Mouse (Mus musculus): Measurements from ENCODE around the gene Fdxacb1. TPM values are rescaled to one million over a fixed set of nuclear protein-coding genes. Genes with fewer than 3 reads are reported as not detected.

Gene Fdxacb1
- 11.8 and 12.5 TPM in 2 replicates for polyA plus RNA-seq (2014; fragmentation: Nextera tagmentation; extraction: Ambion mirVana)

DNA sequence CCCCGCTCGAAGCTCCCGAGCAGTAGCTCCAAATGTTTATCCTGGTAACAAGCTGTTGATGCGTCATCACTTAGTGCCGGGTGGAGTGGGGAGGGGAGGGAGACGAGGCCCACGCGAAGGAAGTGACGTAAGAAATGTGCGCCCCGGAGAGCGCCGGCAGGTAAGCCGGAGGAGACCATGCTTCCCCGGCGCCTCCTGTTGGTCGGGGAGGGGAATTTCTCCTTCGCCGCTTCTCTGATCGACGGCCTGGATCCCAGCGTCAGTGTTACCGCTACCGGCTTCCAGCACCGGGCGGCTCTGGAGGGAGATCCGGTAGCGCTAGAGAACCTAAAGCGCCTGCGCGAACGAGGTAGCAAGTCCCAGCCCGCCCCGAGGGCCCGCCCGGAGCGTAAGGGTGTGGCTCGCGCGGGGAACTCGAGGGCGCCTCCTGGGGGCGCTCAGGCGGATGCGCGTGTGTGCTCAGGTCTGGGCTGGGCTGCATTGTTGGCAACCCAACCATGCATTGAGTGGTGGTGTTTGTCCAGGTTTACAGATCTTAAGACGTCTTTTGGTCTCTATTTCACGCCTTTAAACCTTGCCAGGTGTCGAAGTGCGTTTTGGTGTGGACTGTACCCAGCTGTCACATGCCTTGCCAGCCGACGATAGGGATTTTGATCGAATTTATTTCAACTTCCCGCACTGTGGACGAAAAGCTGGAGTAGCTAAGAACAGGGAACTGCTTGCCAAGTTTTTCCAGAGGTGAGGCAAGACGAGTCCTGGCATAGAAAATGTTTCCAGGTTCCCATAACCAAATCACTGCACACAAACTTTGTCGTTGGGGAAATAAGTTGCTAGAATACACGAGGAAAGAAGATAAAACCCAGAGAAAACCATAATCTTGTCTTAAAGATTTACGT, at the start of gene Fdxacb1:
TSS of gene Fdxacb1 (plus strand) at position 130 of the 896 bp plus-strand sequence.
- WGBS, result 5% methylated on average over 59 of the region's 59 CpGs
- Histone ChIP-seq H3K9me3 (ENCODE audit: control insufficient read depth, low read length) (no peaks in the 10 kb centered on the region), H3K36me3 (ENCODE audit: control insufficient read depth, insufficient read depth, low read length) (no peaks in the 10 kb centered on the region), H3K9ac (ENCODE audit: low read length) (peak within 1 kb of the TSS; percentile 71), H3K4me2 (ENCODE audit: low read depth, severe bottlenecking) (peak within 1 kb of the TSS; percentile 83), H3K27me3 (ENCODE audit: control insufficient read depth, insufficient read depth, low read length) (no peaks in the 10 kb centered on the region), H3K27ac (replicated peaks; ENCODE audit: low read depth, low read length) (peak within 1 kb of the TSS; percentile 80), H3K4me1 (ENCODE audit: control insufficient read depth, insufficient read depth, low read length) (0 out of 2 replicates have a peak, but pooled peaks cover 2% of the 10 kb centered on the region), H3K4me3 (ENCODE audit: low read depth, low read length) (peak within 1 kb of the TSS; percentile 60)
- ATAC-seq (ENCODE audit: insufficient number of reproducible peaks, low FRiP score, low TSS enrichment, low read depth) (peak; percentile 97), DNase-seq (ENCODE audit: low spot score) (peak; percentile 99)

DNA sequence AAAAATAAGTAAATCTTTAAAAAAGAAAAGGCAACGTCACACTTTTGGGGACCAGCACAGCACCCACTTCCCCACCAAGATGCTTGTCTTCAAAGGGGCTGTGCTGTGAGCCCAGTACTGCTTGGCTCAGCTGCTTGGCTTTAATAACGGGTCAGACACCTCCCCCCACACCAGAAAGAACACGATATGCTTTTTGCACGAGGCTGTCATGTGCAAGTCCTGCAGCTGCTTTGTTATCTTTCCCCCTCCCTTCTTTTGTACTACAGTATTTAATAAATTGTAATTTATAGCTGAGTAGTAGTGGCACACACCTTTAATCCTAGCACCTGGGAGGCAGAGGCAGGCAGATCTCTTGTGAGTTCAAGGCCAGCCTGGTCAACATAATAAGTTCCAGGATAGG, 49.2 kb upstream of the Fdxacb1 start:
- WGBS, result 82% methylated on average over 4 of the region's 4 CpGs
- no peak for ATAC-seq (ENCODE audit: insufficient number of reproducible peaks, low FRiP score, low TSS enrichment, low read depth)
- Histone ChIP-seq H3K4me1 (ENCODE audit: control insufficient read depth, insufficient read depth, low read length) (peaks cover 12% of the 10 kb centered on the region; the same call in 1 of the 2 replicates), H3K36me3 (ENCODE audit: control insufficient read depth, insufficient read depth, low read length) (no peaks in the 10 kb centered on the region; the same call in 1 of the 2 replicates), H3K27me3 (ENCODE audit: control insufficient read depth, insufficient read depth, low read length) (no peaks in the 10 kb centered on the region), H3K27ac (replicated peaks; ENCODE audit: low read depth, low read length) (no peak overlapping the region), H3K4me3 (ENCODE audit: low read depth, low read length) (no peak overlapping the region), H3K9ac (ENCODE audit: low read length) (no peak overlapping the region), H3K9me3 (ENCODE audit: control insufficient read depth, low read length) (no peaks in the 10 kb centered on the region), H3K4me2 (ENCODE audit: low read depth, severe bottlenecking) (no peak overlapping the region)
- no peak for DNase-seq (ENCODE audit: low spot score)

DNA sequence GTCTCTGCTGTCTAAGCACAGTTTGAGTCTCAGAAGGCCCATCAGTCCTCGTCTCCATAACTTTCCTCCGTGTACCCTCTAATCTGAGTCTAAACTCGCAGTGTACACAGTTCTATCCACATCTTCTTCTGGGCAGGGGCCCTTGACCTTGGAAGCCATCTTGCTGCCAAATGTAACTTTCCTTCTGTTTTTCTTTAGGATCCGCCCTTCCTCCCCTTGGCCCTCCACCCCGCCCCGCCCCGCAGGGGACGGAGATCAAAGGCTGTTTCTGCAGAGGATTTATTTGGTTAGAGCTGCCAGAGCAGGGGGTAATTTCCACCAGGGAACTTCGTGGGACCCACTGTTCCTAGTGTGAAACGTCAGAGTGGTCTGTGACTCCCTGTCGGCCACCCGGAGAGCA, 47.0 kb upstream of the Fdxacb1 start:
- no peak overlapping the region for H3K4me3 ChIP-seq (ENCODE audit: low read depth, low read length)
- peak; percentile 46 for DNase-seq (ENCODE audit: low spot score)
- no peak overlapping the region for H3K27ac ChIP-seq (replicated peaks; ENCODE audit: low read depth, low read length)
- no peak overlapping the region for H3K4me2 ChIP-seq (ENCODE audit: low read depth, severe bottlenecking)
- H3K9ac ChIP-seq (ENCODE audit: low read length), result no peak overlapping the region
- peaks cover 20% of the 10 kb centered on the region for H3K4me1 ChIP-seq (ENCODE audit: control insufficient read depth, insufficient read depth, low read length)
- no peaks in the 10 kb centered on the region for H3K9me3 ChIP-seq (ENCODE audit: control insufficient read depth, low read length)
- no peaks in the 10 kb centered on the region for H3K27me3 ChIP-seq (ENCODE audit: control insufficient read depth, insufficient read depth, low read length)
- 18% methylated on average over 12 of the region's 12 CpGs for whole genome bisulfite sequencing
- no peak for ATAC-seq (ENCODE audit: insufficient number of reproducible peaks, low FRiP score, low TSS enrichment, low read depth)
- no peaks in the 10 kb centered on the region; the same call in 1 of the 2 replicates for H3K36me3 ChIP-seq (ENCODE audit: control insufficient read depth, insufficient read depth, low read length)

DNA sequence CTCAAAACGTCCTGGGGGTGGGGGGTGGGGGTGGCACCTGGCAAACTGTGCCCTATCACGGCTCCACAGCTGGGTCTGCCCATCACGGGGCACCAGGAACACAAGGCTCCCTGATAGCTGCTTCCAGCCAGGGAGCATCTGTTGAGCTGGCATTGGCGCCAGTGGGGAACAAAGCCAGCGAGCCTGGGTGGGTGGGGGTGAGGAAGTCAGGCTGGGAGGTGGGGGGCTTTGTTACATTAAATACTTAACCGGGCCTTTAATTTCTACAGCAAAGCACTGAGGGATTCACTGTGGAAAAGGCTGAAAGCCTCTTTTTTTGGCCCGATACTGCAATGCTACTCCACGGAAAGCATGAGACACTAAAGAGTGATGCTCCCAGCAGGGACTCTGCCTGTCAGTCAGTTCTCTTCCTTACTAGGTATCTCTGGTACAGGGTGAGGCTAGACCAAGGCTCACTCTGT, 45.6 kb upstream of the Fdxacb1 start:
- no peak for ATAC-seq (ENCODE audit: insufficient number of reproducible peaks, low FRiP score, low TSS enrichment, low read depth)
- no peaks in the 10 kb centered on the region for H3K27me3 ChIP-seq (ENCODE audit: control insufficient read depth, insufficient read depth, low read length)
- H3K4me3 ChIP-seq (ENCODE audit: low read depth, low read length), result no peak overlapping the region
- no peaks in the 10 kb centered on the region; the same call in 1 of the 2 replicates for H3K36me3 ChIP-seq (ENCODE audit: control insufficient read depth, insufficient read depth, low read length)
- no peak overlapping the region for H3K4me2 ChIP-seq (ENCODE audit: low read depth, severe bottlenecking)
- no peaks in the 10 kb centered on the region for H3K9me3 ChIP-seq (ENCODE audit: control insufficient read depth, low read length)
- DNase-seq (ENCODE audit: low spot score), result no peak
- H3K4me1 ChIP-seq (ENCODE audit: control insufficient read depth, insufficient read depth, low read length), result peaks cover 21% of the 10 kb centered on the region
- H3K27ac ChIP-seq (replicated peaks; ENCODE audit: low read depth, low read length), result no peak overlapping the region
- WGBS, result 48% methylated on average over 8 of the region's 8 CpGs
- no peak overlapping the region for H3K9ac ChIP-seq (ENCODE audit: low read length)

DNA sequence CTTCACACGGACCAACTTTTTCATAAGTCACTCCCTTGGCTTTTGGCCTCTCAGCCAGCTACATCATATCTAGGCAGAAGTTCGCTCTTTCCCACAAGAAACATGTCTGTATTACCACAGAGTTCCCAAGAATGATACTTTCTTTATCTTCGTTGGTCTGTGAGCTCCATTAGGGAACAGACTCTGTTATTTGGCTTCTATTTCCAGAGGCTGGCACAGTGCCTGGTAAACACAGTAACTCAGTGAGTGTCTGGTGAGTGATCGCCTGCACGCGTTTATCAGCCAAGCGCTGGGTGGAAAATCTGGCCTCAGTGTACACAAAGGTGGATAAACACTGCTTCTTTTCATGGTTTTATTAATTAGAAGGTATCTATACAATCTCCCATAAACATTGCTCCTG, 44.6 kb upstream of the Fdxacb1 start:
- DNase-seq (ENCODE audit: low spot score) (no peak), ATAC-seq (ENCODE audit: insufficient number of reproducible peaks, low FRiP score, low TSS enrichment, low read depth) (no peak)
- no peaks in the 10 kb centered on the region for H3K27me3 ChIP-seq (ENCODE audit: control insufficient read depth, insufficient read depth, low read length)
- no peak overlapping the region for H3K27ac ChIP-seq (replicated peaks; ENCODE audit: low read depth, low read length)
- H3K9me3 ChIP-seq (ENCODE audit: control insufficient read depth, low read length), result no peaks in the 10 kb centered on the region
- 77% methylated on average over 7 of the region's 7 CpGs for WGBS
- no peak overlapping the region for H3K4me2 ChIP-seq (ENCODE audit: low read depth, severe bottlenecking)
- H3K36me3 ChIP-seq (ENCODE audit: control insufficient read depth, insufficient read depth, low read length), result no peaks in the 10 kb centered on the region; the same call in 1 of the 2 replicates
- H3K4me3 ChIP-seq (ENCODE audit: low read depth, low read length), result no peak overlapping the region
- no peak overlapping the region for H3K9ac ChIP-seq (ENCODE audit: low read length)
- H3K4me1 ChIP-seq (ENCODE audit: control insufficient read depth, insufficient read depth, low read length), result peaks cover 22% of the 10 kb centered on the region

DNA sequence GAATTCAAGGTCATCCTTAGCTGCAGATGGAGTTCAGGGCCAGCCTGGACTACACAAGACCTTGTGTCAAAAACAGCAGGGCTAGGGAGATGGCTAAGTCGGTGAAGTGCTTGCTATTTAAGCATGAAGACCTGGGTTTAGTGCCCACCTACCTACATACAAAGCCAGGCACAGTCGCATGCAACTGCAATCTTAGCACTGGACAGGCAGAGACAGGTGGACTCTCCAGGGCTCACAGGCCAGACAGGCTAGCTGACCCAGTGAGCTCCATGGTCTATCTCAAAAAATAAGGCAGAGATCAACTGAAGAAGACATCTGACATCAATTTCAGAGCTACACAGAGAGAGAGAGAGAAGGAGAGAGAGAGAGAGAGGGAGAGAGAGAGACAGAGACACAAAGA, 43.9 kb upstream of the Fdxacb1 start:
- ATAC-seq (ENCODE audit: insufficient number of reproducible peaks, low FRiP score, low TSS enrichment, low read depth), result no peak
- WGBS, result 89% methylated on average over 2 of the region's 2 CpGs
- no peak overlapping the region for H3K4me2 ChIP-seq (ENCODE audit: low read depth, severe bottlenecking)

DNA sequence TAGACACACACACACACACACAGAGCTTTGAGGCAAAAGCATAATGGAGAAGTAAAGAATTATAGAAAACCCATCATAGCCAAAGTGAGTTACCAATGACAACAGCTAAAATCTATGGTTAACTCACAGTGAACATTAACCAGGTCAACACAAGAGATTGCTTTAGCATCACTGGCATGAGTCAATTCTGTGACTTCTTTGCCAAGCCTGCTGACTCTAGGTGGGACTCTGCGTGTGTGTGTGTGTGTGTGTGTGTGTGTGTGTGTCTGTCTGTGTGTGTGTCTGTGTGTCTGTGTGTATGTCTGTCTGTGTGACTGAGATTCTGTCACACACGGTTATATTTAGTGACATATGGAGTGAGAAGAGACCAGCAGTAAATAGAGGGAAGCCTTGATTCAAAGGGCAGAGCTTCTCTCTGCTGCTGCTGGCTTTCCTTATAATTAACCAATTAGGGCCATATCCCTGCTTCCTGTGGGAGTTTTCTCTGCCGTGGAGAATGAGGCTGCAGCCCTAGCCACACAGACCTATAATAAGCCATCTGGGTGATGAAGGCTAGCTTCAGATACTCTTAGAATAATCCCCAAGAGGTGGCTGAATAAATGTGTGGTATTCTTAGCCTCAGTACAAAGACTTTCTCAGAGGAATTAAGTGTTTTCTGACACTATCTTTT, 43.2 kb upstream of the Fdxacb1 start:
- H3K4me2 ChIP-seq (ENCODE audit: low read depth, severe bottlenecking), result no peak overlapping the region
- H3K4me3 ChIP-seq (ENCODE audit: low read depth, low read length), result no peak overlapping the region
- H3K27me3 ChIP-seq (ENCODE audit: control insufficient read depth, insufficient read depth, low read length), result no peaks in the 10 kb centered on the region
- no peak overlapping the region for H3K9ac ChIP-seq (ENCODE audit: low read length)
- H3K9me3 ChIP-seq (ENCODE audit: control insufficient read depth, low read length), result no peaks in the 10 kb centered on the region
- no peaks in the 10 kb centered on the region; the same call in 1 of the 2 replicates for H3K36me3 ChIP-seq (ENCODE audit: control insufficient read depth, insufficient read depth, low read length)
- ATAC-seq (ENCODE audit: insufficient number of reproducible peaks, low FRiP score, low TSS enrichment, low read depth) (no peak), DNase-seq (ENCODE audit: low spot score) (no peak)
- 32% methylated on average over 3 of the region's 3 CpGs for WGBS
- peaks cover 24% of the 10 kb centered on the region for H3K4me1 ChIP-seq (ENCODE audit: control insufficient read depth, insufficient read depth, low read length)
- H3K27ac ChIP-seq (replicated peaks; ENCODE audit: low read depth, low read length), result no peak overlapping the region

More for the DNA sequence above, 43.9 kb upstream of the Fdxacb1 start:
- no peak overlapping the region for H3K27ac ChIP-seq (replicated peaks; ENCODE audit: low read depth, low read length)
- H3K4me1 ChIP-seq (ENCODE audit: control insufficient read depth, insufficient read depth, low read length), result peaks cover 24% of the 10 kb centered on the region
- no peaks in the 10 kb centered on the region for H3K9me3 ChIP-seq (ENCODE audit: control insufficient read depth, low read length)
- H3K27me3 ChIP-seq (ENCODE audit: control insufficient read depth, insufficient read depth, low read length), result no peaks in the 10 kb centered on the region
- no peak overlapping the region for H3K9ac ChIP-seq (ENCODE audit: low read length)
- H3K4me3 ChIP-seq (ENCODE audit: low read depth, low read length), result no peak overlapping the region
- no peaks in the 10 kb centered on the region; the same call in 1 of the 2 replicates for H3K36me3 ChIP-seq (ENCODE audit: control insufficient read depth, insufficient read depth, low read length)
- DNase-seq (ENCODE audit: low spot score), result no peak

DNA sequence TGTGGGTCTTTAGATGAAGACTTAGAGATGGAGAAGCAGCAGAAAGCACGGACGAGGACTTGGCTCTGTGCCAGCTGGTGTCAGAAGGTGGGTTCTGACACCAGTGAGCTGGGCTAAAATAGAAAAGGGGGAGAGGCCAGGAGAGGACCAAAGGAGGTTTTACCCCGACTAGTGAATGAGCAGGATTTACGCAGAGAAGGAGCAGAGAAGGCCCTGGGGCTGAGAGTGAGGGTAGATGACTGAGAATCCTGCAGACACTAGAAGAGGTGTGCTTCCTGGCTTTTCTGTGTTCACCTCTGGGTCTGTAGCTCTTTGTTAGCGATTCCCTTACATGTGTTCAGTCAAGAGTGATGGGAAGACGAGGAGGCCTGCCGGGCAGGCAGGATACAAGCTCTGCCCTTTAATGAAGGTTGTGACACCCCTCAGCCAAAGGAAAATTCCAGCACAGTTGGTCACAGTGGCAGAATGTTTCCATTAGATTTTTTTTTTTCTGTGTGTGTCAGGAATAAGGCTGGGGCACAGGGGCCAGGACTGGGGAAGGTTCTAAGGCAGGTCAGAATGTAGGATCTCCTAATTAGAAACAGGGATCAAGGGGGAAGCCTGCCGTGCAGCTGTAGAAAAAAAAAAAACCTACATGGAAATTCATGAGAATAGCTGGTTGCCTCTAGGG, 42.0 kb upstream of the Fdxacb1 start:
- Histone ChIP-seq H3K4me3 (ENCODE audit: low read depth, low read length) (peak overlapping the region; percentile 68; the same call in 1 of the 2 replicates), H3K27me3 (ENCODE audit: control insufficient read depth, insufficient read depth, low read length) (no peaks in the 10 kb centered on the region), H3K36me3 (ENCODE audit: control insufficient read depth, insufficient read depth, low read length) (no peaks in the 10 kb centered on the region), H3K9ac (ENCODE audit: low read length) (peak overlapping the region; percentile 13; the same call in 1 of the 2 replicates), H3K9me3 (ENCODE audit: control insufficient read depth, low read length) (no peaks in the 10 kb centered on the region), H3K27ac (replicated peaks; ENCODE audit: low read depth, low read length) (peak overlapping the region; percentile 81), H3K4me2 (ENCODE audit: low read depth, severe bottlenecking) (peak overlapping the region; percentile 83), H3K4me1 (ENCODE audit: control insufficient read depth, insufficient read depth, low read length) (peaks cover 22% of the 10 kb centered on the region)
- ATAC-seq (ENCODE audit: insufficient number of reproducible peaks, low FRiP score, low TSS enrichment, low read depth), result no peak
- WGBS, result 14% methylated on average over 8 of the region's 8 CpGs
- peak; percentile 65 for DNase-seq (ENCODE audit: low spot score)

Measured in limb, embryonic 11.5 days (tissue).